Mouse (Mus musculus) midbrain, embryonic 16.5 days (tissue): ENCODE results near the gene Arpin. TPM values are rescaled to one million over a fixed set of nuclear protein-coding genes. Genes with fewer than 3 reads are reported as not detected.

Experiments used
- ATAC-seq: fragments of 200-750 bp; cut with Nextera tagmentation; 2 replicates; pipeline ENCODE4 v1.8.0; 2017; ENCODE audit warnings: moderate TSS enrichment
- H3K27ac ChIP-seq: fragments of 300-500 bp; sonication (generic); 2 replicates; pipeline ENCODE4 v1.5.1; 2014; ENCODE audit warnings: mild to moderate bottlenecking, low read length, mixed read lengths
- H3K27me3 ChIP-seq: fragments of 300-500 bp; sonication (generic); 2 replicates; pipeline ENCODE4 v1.6.1; 2014; ENCODE audit warnings: low read depth, low read length, mixed read lengths; ENCODE audit not compliant: control insufficient read depth, insufficient read depth
- H3K36me3 ChIP-seq: fragments of 300-500 bp; sonication (generic); 2 replicates; pipeline ENCODE4 v1.6.1; 2014; ENCODE audit warnings: mild to moderate bottlenecking, low read length, moderate library complexity, mixed read lengths; ENCODE audit not compliant: control insufficient read depth, insufficient read depth
- H3K4me1 ChIP-seq: fragments of 300-500 bp; sonication (generic); 2 replicates; pipeline ENCODE4 v1.6.1; 2014; ENCODE audit warnings: mild to moderate bottlenecking, low read length, mixed read lengths; ENCODE audit not compliant: control insufficient read depth, insufficient read depth
- H3K4me2 ChIP-seq: fragments of 300-500 bp; sonication (generic); 2 replicates; pipeline ENCODE4 v1.6.1; 2014; ENCODE audit warnings: mild to moderate bottlenecking, low read length, mixed read lengths
- H3K4me3 ChIP-seq: fragments of 300-500 bp; sonication (generic); 2 replicates; pipeline ENCODE4 v1.5.1; 2014; ENCODE audit warnings: low read depth, mild to moderate bottlenecking, low read length, moderate library complexity, mixed read lengths
- H3K9ac ChIP-seq: fragments of 300-500 bp; sonication (generic); 2 replicates; pipeline ENCODE4 v1.6.1; 2014; ENCODE audit warnings: low read depth, low read length, mixed read lengths
- H3K9me3 ChIP-seq: fragments of 300-500 bp; sonication (generic); replicated peaks from 2 replicates; pipeline ENCODE4 v1.6.1; 2014; ENCODE audit warnings: mild to moderate bottlenecking, low read length, mixed read lengths; ENCODE audit not compliant: control insufficient read depth, poor library complexity, severe bottlenecking
- WGBS: fragments of 180-500 bp; shearing (Covaris S2); extraction: QIAGEN DNeasy Blood & Tissue Kit; methylation state at CpG from one replicate; pipeline ENCODE4 v1.1.7; 2014; 5-methylcytosine and 5-hydroxymethylcytosine counted together
- polyA plus RNA-seq: library from polyadenylated mRNA; unstranded; fragments of >200 nt; fragmentation: Nextera tagmentation; extraction: Ambion mirVana; gene quantifications from 2 replicates; pipeline ENCODE4 v1.2.1, GENCODE M21; 2015

Arpin gene
- polyA plus RNA-seq: 17.6 and 21.2 TPM in 2 replicates

DNA sequence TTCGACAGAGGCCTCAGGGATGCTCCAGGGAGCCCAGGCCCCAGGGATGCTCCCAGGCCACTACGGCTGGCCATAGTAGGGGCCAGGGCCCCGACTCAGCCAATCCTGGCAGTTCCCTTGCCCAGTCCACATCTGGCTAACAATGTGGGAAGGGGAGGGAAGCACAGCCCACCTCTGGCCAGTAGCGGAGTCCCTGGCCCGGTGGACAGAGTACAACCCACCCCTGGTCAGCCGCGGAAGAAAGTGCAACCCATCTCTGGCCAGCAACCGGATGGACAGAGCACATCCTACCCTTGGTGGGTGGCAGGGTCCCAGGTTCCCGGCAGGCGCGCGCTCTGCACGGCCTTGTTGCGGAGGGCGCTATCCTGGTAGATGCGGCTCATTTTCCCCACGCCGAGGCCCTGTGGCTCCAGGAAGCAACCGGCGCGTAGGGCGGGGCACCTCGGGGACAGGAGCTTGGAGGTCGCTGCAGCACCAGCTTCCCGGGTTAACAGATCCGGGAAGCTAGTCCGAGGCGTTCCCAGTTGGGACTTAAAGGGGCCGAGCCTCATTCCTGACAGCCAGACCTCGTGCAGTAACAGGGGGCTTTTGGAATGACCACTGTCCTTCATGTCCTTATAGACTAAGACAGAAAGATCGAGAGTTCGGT lies at the start of gene Arpin:
Gene Arpin (minus strand): TSS at position 498 of the 649 bp plus-strand sequence.
- WGBS: 1% methylated on average over 32 of the region's 32 CpGs
- H3K9me3 ChIP-seq: no peaks in the 10 kb centered on the region
- peak within 1 kb of the TSS; percentile 72 for H3K27ac ChIP-seq
- ATAC-seq: peak; percentile 88
- H3K36me3 ChIP-seq: no peaks in the 10 kb centered on the region
- peak within 1 kb of the TSS; percentile 77 for H3K9ac ChIP-seq
- peak within 1 kb of the TSS; percentile 52 for H3K4me3 ChIP-seq
- peaks cover 13% of the 10 kb centered on the region; the same call in 1 of the 2 replicates for H3K4me1 ChIP-seq
- peak within 1 kb of the TSS; percentile 80 for H3K4me2 ChIP-seq
- no peaks in the 10 kb centered on the region for H3K27me3 ChIP-seq

DNA sequence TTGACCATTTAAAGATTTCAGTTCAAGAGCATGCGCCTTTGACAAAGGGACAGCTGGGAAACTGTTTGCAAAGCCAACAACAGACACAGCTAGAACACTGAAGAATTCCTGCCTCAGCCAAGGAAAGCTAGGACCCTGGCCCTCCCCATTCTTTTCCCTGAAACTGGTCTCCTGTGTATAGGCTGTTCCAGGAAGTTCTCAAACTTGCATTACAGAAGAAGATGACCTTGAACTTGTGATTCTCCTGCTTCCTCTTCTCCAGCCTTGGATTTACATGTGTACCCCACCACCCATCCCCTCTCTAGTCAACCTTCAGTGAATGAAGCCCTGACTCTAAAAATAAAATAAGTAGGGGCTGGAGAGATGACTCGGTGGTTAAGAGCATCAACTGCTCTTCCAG lies 40.2 kb upstream of the Arpin start:
- no peaks in the 10 kb centered on the region for H3K4me1 ChIP-seq
- no peak for ATAC-seq
- no peaks in the 10 kb centered on the region for H3K36me3 ChIP-seq
- H3K9ac ChIP-seq: no peak overlapping the region
- 89% methylated on average over 2 of the region's 2 CpGs for WGBS
- no peak overlapping the region for H3K4me2 ChIP-seq
- no peak overlapping the region for H3K27ac ChIP-seq
- H3K9me3 ChIP-seq: no peaks in the 10 kb centered on the region
- no peaks in the 10 kb centered on the region for H3K27me3 ChIP-seq
- no peak overlapping the region for H3K4me3 ChIP-seq

DNA sequence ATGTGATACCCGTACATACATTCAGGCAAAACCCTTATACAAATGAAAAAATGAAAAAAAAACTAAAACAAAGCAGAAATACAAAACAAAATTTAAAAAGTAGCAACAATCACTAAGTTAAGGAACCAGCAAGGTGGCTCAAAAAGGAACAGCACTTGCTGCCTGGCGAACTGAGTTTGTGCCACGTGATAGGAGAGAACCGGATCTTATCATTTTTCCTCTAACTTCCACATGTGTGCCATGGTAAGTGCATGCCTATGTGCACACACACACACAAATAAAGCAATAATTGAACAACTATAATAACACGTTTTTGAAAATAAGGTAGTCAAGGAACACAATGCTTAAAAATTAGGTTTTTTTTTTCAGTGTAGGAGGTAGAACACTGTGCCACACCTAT lies 37.0 kb upstream of the Arpin start:
- no peak overlapping the region for H3K4me3 ChIP-seq
- ATAC-seq: no peak
- H3K9me3 ChIP-seq: no peaks in the 10 kb centered on the region
- H3K9ac ChIP-seq: no peak overlapping the region
- H3K4me1 ChIP-seq: no peaks in the 10 kb centered on the region
- no peaks in the 10 kb centered on the region for H3K36me3 ChIP-seq
- no peaks in the 10 kb centered on the region for H3K27me3 ChIP-seq
- no peak overlapping the region for H3K4me2 ChIP-seq
- H3K27ac ChIP-seq: no peak overlapping the region
- WGBS: 84% methylated on average over 5 of the region's 5 CpGs

DNA sequence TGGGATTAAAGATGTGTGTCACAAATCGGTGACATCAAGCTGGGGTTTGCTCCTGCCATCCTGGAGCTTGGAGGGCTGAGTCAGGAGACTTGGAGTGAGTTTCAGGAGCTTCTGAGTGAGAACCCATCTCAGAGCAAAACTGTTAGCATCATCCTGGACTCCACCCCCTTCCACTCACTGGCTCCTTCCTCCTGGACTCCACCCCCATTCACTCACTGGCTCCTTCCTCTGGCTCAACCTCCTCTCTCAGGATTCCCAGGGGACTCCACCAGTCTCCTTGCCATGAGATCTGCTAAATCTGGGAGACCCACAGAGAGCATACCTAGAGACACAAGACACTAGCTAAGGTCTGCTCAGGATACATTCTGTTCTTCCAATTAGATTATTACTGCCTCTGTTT lies 35.2 kb upstream of the Arpin start:
- Histone ChIP-seq H3K27ac (no peak overlapping the region), H3K36me3 (no peaks in the 10 kb centered on the region), H3K4me2 (no peak overlapping the region), H3K4me1 (no peaks in the 10 kb centered on the region), H3K27me3 (no peaks in the 10 kb centered on the region), H3K4me3 (no peak overlapping the region), H3K9me3 (no peaks in the 10 kb centered on the region), H3K9ac (no peak overlapping the region)
- WGBS: 61% methylated on average over 1 of the region's 1 CpGs
- no peak for ATAC-seq

DNA sequence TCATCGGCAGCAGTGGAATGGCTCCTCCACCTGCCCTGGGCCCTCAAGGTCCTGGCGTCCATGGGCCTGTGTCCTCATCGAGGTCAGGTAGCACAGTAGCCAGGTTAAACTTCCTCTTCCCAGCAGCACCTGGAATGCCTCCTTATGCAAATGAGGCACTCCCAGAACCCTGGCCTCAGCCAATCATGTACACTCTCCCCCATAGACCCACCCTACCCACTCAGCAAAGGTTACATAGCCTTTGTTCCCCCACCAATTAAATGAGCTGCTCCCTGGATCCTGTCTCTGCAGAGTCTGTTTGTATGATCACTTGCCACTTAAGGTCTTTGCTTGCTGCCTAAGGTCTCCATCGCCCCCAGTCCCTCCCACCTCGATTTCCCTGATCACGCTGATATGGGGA lies 33.2 kb upstream of the Arpin start:
- Histone ChIP-seq H3K4me2 (no peak overlapping the region), H3K4me3 (no peak overlapping the region), H3K4me1 (no peaks in the 10 kb centered on the region), H3K9ac (no peak overlapping the region), H3K27me3 (no peaks in the 10 kb centered on the region), H3K27ac (no peak overlapping the region), H3K36me3 (no peaks in the 10 kb centered on the region), H3K9me3 (no peaks in the 10 kb centered on the region)
- ATAC-seq: no peak
- 79% methylated on average over 6 of the region's 6 CpGs for WGBS

DNA sequence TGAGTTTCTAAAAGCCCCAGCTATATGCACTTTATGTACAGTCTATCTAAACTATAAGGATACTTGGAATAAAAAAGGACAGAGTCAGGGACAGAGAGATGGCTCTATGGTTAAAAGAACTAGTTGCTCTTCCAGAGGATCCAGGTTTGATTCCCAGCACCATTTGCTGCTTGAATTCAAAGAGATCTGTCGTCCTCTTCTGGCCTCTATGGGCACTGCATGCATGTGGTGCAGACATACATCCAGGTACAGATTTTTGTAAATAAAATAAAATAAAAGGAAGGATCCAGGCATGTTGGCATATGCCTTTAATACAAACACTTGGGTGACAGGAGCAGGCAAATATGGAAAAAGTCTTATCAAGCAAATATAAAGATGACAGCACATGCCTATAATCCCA lies 26.4 kb upstream of the Arpin start:
- Histone ChIP-seq H3K27ac (no peak overlapping the region), H3K4me1 (no peaks in the 10 kb centered on the region), H3K4me2 (no peak overlapping the region), H3K27me3 (no peaks in the 10 kb centered on the region), H3K36me3 (no peaks in the 10 kb centered on the region), H3K4me3 (no peak overlapping the region), H3K9ac (no peak overlapping the region), H3K9me3 (no peaks in the 10 kb centered on the region; the same call in 1 of the 2 replicates)
- ATAC-seq: no peak
- WGBS: 55% methylated on average over 1 of the region's 1 CpGs

DNA sequence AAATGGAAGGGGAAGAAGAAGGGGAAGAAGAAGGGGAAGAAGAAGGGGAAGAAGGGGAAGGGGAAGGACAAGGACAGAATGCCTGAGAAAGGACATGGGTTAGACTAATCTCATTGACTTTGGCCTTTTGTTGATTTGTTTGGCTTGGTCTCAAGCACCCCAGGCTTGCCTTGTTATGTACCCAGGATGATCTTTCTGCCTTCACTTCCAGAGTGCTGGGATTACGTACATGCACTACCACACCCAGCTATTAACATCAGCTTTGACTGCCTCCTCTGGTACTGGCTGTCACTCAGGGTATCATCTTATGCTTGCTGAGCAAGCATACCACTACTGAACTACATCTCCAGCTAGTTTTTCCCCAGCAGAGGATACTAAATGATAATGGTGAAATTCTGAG lies 21.0 kb upstream of the Arpin start:
- ATAC-seq: no peak
- H3K4me2 ChIP-seq: no peak overlapping the region
- WGBS: 79% methylated on average over 1 of the region's 1 CpGs
- no peak overlapping the region for H3K4me3 ChIP-seq
- H3K9me3 ChIP-seq: peaks cover 3% of the 10 kb centered on the region; the same call in 1 of the 2 replicates
- no peaks in the 10 kb centered on the region for H3K36me3 ChIP-seq
- no peaks in the 10 kb centered on the region for H3K27me3 ChIP-seq
- H3K27ac ChIP-seq: no peak overlapping the region
- no peaks in the 10 kb centered on the region for H3K4me1 ChIP-seq
- no peak overlapping the region for H3K9ac ChIP-seq

DNA sequence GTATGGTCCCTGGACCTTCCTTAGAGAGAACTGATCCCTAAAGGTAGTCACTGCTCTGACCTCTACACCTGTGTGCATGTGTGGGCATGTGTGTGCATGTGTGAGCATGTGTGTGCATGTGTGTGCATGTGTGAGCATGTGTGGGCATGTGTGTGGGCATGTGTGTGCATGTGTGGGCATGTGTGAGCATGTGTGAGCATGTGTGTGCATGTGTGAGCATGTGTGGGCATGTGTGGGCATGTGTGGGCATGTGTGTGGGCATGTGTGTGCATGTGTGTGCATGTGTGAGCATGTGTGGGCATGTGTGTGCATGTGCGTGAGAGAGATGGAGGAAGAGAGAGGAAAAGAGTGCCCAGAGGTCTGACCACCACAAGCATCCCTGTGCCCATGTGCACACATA lies 19.7 kb upstream of the Arpin start:
- Histone ChIP-seq H3K27me3 (no peaks in the 10 kb centered on the region), H3K4me1 (no peaks in the 10 kb centered on the region), H3K9me3 (peaks cover 3% of the 10 kb centered on the region; the same call in 1 of the 2 replicates), H3K4me2 (no peak overlapping the region), H3K27ac (no peak overlapping the region), H3K4me3 (no peak overlapping the region), H3K36me3 (no peaks in the 10 kb centered on the region), H3K9ac (no peak overlapping the region)
- no peak for ATAC-seq
- 100% methylated on average over 1 of the region's 1 CpGs for WGBS

DNA sequence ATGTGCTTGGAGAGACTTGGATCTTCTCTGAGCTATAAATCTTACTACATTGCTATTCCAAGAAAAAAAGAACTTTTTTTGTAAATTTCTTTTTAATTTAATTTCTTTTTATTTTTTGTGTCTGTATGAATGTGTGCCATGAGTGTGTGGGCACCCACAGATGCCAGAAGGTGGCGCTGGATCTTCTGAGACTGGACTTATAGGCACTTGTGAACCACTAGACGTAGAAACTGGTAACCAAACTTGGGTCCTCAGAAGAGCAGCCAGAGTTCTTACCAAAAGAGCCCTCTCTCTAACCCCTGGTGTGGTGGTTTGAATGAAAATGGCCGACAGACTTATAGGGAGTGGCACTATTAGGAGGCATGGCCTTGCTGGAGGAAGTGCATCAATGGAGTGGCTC lies 15.9 kb upstream of the Arpin start:
- ATAC-seq: no peak
- Histone ChIP-seq H3K27ac (no peak overlapping the region), H3K4me3 (no peak overlapping the region), H3K9me3 (0 out of 2 replicates have a peak, but pooled peaks cover 3% of the 10 kb centered on the region), H3K9ac (no peak overlapping the region), H3K4me1 (no peaks in the 10 kb centered on the region), H3K27me3 (no peaks in the 10 kb centered on the region), H3K36me3 (no peaks in the 10 kb centered on the region), H3K4me2 (no peak overlapping the region)
- WGBS: 80% methylated on average over 3 of the region's 3 CpGs
